In the genomic region with DNA sequence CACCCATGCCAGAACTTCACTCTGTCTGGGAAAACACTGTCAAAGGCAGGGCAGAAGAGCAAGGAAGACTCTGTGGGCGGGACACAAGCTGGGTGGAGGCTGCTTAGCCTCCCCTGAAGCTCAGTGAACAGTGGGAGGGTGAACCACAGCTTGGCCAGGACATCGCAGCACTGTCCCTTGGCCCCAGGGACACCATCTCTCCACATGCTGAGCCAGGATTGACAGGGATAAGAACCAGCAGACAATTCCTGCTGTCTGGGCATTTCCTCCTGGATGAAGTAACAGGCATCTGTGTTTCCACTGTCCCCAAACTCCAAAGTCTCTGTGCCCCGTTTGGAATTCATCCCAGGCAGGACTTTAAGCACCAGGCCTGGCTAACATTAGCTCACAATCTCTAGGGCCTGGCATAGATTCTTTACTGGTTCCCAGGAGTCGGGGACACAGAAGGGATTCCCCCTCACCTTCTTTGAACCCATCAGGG, we compare ENCODE assay signal across 11 mouse cellular contexts.
A peak's percentile ranks its signal among the peaks of the same experiment; 100 is the strongest.
DNase-seq lines count a peak whose midpoint lies in the region; ATAC-seq and TF ChIP-seq lines count a peak whose summit lies in the region.
"Had no signal": no experiment of that assay in that cellular context is flagged by ENCODE, and none has a peak within 500 bp of the region (broad histone marks: within the 10 kb centered on the region; RNA-seq: fewer than 3 reads in every experiment).

No protein-coding gene starts in this region.

- no peaks in the 10 kb centered on the region for H3K9me3 ChIP-seq in hindbrain, embryonic 10.5 days
- no peaks in the 10 kb centered on the region for H3K9me3 ChIP-seq in hindbrain, postnatal 0 days (ENCODE audit: low read length)
- no peaks in the 10 kb centered on the region for H3K9me3 ChIP-seq in heart, embryonic 15.5 days (replicated peaks)
- no peaks in the 10 kb centered on the region for H3K9me3 ChIP-seq in limb, embryonic 10.5 days (replicated peaks)
- no peaks in the 10 kb centered on the region for H3K9me3 ChIP-seq in forebrain, embryonic 15.5 days

- TF ChIP-seq CTCF in hindbrain, postnatal 0 days (IDR thresholded peaks at IDR 0.05; ENCODE audit: low read depth) = no peak

- no peak overlapping the region for H3K4me2 ChIP-seq in hindbrain, postnatal 0 days (ENCODE audit: low read depth, low read length)
- peak overlapping the region; percentile 37 for H3K4me2 ChIP-seq in heart, embryonic 15.5 days
- H3K4me2 ChIP-seq in forebrain, embryonic 15.5 days (replicated peaks) = no peak overlapping the region

- H3K27me3 ChIP-seq in hindbrain, embryonic 10.5 days (ENCODE audit: insufficient read depth, poor library complexity, severe bottlenecking) = peaks cover 56% of the 10 kb centered on the region
- H3K27me3 ChIP-seq in hindbrain, postnatal 0 days (ENCODE audit: insufficient read depth, low read length) = no peaks in the 10 kb centered on the region
- no peaks in the 10 kb centered on the region for H3K27me3 ChIP-seq in heart, embryonic 15.5 days
- H3K27me3 ChIP-seq in limb, embryonic 10.5 days (ENCODE audit: low read depth, poor library complexity, severe bottlenecking) = peaks cover 21% of the 10 kb centered on the region
- H3K27me3 ChIP-seq in forebrain, embryonic 15.5 days = no peaks in the 10 kb centered on the region

- H3K36me3 ChIP-seq in hindbrain, embryonic 10.5 days = no peaks in the 10 kb centered on the region
- H3K36me3 ChIP-seq in hindbrain, postnatal 0 days (ENCODE audit: insufficient read depth, low read length) = no peaks in the 10 kb centered on the region
- no peaks in the 10 kb centered on the region for H3K36me3 ChIP-seq in heart, embryonic 15.5 days
- no peaks in the 10 kb centered on the region for H3K36me3 ChIP-seq in limb, embryonic 10.5 days
- H3K36me3 ChIP-seq in forebrain, embryonic 15.5 days = no peaks in the 10 kb centered on the region

- H3K4me3 ChIP-seq in hindbrain, embryonic 10.5 days = no peak overlapping the region
- H3K4me3 ChIP-seq in hindbrain, postnatal 0 days (ENCODE audit: low read length) = no peak overlapping the region
- H3K4me3 ChIP-seq in heart, embryonic 15.5 days = no peak overlapping the region
- H3K4me3 ChIP-seq in limb, embryonic 10.5 days = no peak overlapping the region
- H3K4me3 ChIP-seq in forebrain, embryonic 15.5 days = no peak overlapping the region
- H3K4me3 ChIP-seq: layer of hippocampus, adult 2 months had no signal

- no peak overlapping the region for H3K9ac ChIP-seq in hindbrain, postnatal 0 days (replicated peaks; ENCODE audit: low read length)
- 0 out of 2 replicates have a peak overlapping the region, but pooled peaks have one; percentile 19 for H3K9ac ChIP-seq in heart, embryonic 15.5 days
- H3K9ac ChIP-seq in forebrain, embryonic 15.5 days (replicated peaks) = no peak overlapping the region
- H3K9ac ChIP-seq: liver, embryonic 14.5 days had no signal

- H3K27ac ChIP-seq in hindbrain, embryonic 10.5 days = peak overlapping the region; percentile 30
- H3K27ac ChIP-seq in hindbrain, postnatal 0 days = no peak overlapping the region
- H3K27ac ChIP-seq in heart, embryonic 15.5 days = peak overlapping the region; percentile 96
- peak overlapping the region; percentile 77 for H3K27ac ChIP-seq in limb, embryonic 10.5 days
- no peak overlapping the region for H3K27ac ChIP-seq in forebrain, embryonic 15.5 days (replicated peaks)
- H3K27ac ChIP-seq: layer of hippocampus, adult 2 months; liver, embryonic 14.5 days had no signal

- peaks cover 62% of the 10 kb centered on the region for H3K4me1 ChIP-seq in hindbrain, embryonic 10.5 days (replicated peaks)
- peaks cover 10% of the 10 kb centered on the region for H3K4me1 ChIP-seq in hindbrain, postnatal 0 days (ENCODE audit: insufficient read depth, low read length)
- H3K4me1 ChIP-seq in heart, embryonic 15.5 days (replicated peaks) = peaks cover 58% of the 10 kb centered on the region
- H3K4me1 ChIP-seq in limb, embryonic 10.5 days = peaks cover 54% of the 10 kb centered on the region
- H3K4me1 ChIP-seq in forebrain, embryonic 15.5 days = peaks cover 32% of the 10 kb centered on the region

- no peak for DNase-seq in hindbrain, embryonic 10.5 days (ENCODE audit: low spot score)
- no peak for DNase-seq in hindbrain, postnatal 0 days (ENCODE audit: low spot score)
- peak; percentile 75 for DNase-seq in adipocyte (ENCODE audit: low spot score)
- DNase-seq in limb, embryonic 10.5 days (ENCODE audit: low spot score) = no peak
- DNase-seq in thymus, postnatal 14 days = no peak
- DNase-seq: embryo, embryonic 11 days had no signal

- WGBS in hindbrain, embryonic 10.5 days = 62% methylated on average over 4 of the region's 4 CpGs
- 48% methylated on average over 4 of the region's 4 CpGs for WGBS in hindbrain, postnatal 0 days
- 36% methylated on average over 4 of the region's 4 CpGs for WGBS in heart, embryonic 15.5 days
- WGBS in limb, embryonic 10.5 days = 47% methylated on average over 4 of the region's 4 CpGs
- 58% methylated on average over 4 of the region's 4 CpGs for WGBS in forebrain, embryonic 15.5 days

- ATAC-seq in hindbrain, postnatal 0 days = no peak
- peak; percentile 36; the same call in 1 of the 2 replicates for ATAC-seq in heart, embryonic 15.5 days (replicated peaks; ENCODE audit: insufficient number of reproducible peaks, insufficient read depth, low FRiP score, low read depth)
- no peak for ATAC-seq in erythroblast, adult 5-6 weeks (replicated peaks; ENCODE audit: low FRiP score, poor library complexity, severe bottlenecking)
- no peak for ATAC-seq in forebrain, embryonic 15.5 days (replicated peaks)

Comparison
In these comparisons a context has a peak if more than half of its experiments do, and no peak if none do; other contexts are left out.
1. H3K27ac ChIP-seq: peak in hindbrain, embryonic 10.5 days (single experiment), heart, embryonic 15.5 days (single experiment) and limb, embryonic 10.5 days (single experiment); none in hindbrain, postnatal 0 days (single experiment) and forebrain, embryonic 15.5 days (single experiment).